28 mouse cellular contexts compared by ENCODE assay signal in the genomic region with DNA sequence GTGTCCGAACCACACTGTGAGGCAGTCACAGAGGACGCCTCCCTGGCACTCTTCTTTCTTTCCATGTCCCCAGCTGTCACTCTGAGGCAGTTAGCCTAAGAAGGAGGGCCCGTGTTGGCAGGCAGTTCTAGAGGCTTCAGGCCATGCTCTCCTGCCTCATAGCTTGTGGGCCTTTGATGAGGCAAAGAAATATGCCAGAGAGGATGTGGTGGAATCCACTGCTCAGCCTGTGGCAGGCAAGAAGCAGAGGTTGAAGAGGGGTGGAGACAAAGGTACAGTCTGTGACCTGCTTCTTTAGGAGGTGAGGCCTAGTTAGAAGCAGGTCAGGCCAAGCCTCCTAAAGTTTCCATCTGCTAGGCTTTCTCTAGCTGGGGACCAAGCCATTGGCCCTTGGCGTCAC. TPM values are rescaled to one million over a fixed set of nuclear protein-coding genes. Genes with fewer than 3 reads are reported as not detected.
A peak's percentile ranks its signal among the peaks of the same experiment; 100 is the strongest.
DNase-seq lines count a peak whose midpoint lies in the region; ATAC-seq and TF ChIP-seq lines count a peak whose summit lies in the region.
"Had no signal": no experiment of that assay in that cellular context is flagged by ENCODE, and none has a peak within 500 bp of the region (broad histone marks: within the 10 kb centered on the region; RNA-seq: fewer than 3 reads in every experiment).

No protein-coding gene starts in this region.

- TF ChIP-seq CTCF in thymus, adult 2 months (IDR thresholded peaks at IDR 0.05; ENCODE audit: borderline replicate concordance, control insufficient read depth, extremely low read depth, insufficient read depth, low read length, poor library complexity): no peak

- no peaks in the 10 kb centered on the region for H3K9me3 ChIP-seq in embryonic facial prominence, embryonic 10.5 days
- H3K9me3 ChIP-seq: embryonic facial prominence, embryonic 13.5 days; forebrain, embryonic 12.5 days; heart, embryonic 15.5 days; hindbrain, embryonic 13.5 days had no signal

- peaks cover 53% of the 10 kb centered on the region for H3K36me3 ChIP-seq in thymus, adult 2 months (ENCODE audit: control insufficient read depth, insufficient read depth, low read length)
- peaks cover 92% of the 10 kb centered on the region for H3K36me3 ChIP-seq in embryonic facial prominence, embryonic 10.5 days (replicated peaks)

- ATAC-seq in cerebellum, adult (ENCODE audit: insufficient number of reproducible peaks, low FRiP score, low TSS enrichment): no peak
- ATAC-seq: forebrain, embryonic 16.5 days; Patski had no signal

- H3K4me3 ChIP-seq in thymus, adult 2 months (ENCODE audit: control insufficient read depth, insufficient read depth, low read length): no peak overlapping the region
- H3K4me3 ChIP-seq in embryonic facial prominence, embryonic 10.5 days: no peak overlapping the region
- H3K4me3 ChIP-seq: embryonic facial prominence, embryonic 13.5 days; forebrain, embryonic 12.5 days; heart, adult 2 months; heart, embryonic 15.5 days; hindbrain, embryonic 13.5 days had no signal

- H3K4me1 ChIP-seq in thymus, adult 2 months (replicated peaks; ENCODE audit: control insufficient read depth, insufficient read depth, low read length): peaks cover 4% of the 10 kb centered on the region
- H3K4me1 ChIP-seq in embryonic facial prominence, embryonic 10.5 days: no peaks in the 10 kb centered on the region
- H3K4me1 ChIP-seq: forebrain, embryonic 12.5 days; heart, embryonic 15.5 days had no signal

- TF ChIP-seq POLR2A in thymus, adult 2 months (IDR thresholded peaks at IDR 0.05; ENCODE audit: control insufficient read depth, extremely low read depth, insufficient read depth, low read length, poor library complexity): no peak

- 54% methylated on average over 4 of the region's 4 CpGs for WGBS in thymus, adult 2 months
- 91% methylated on average over 4 of the region's 4 CpGs for WGBS in embryonic facial prominence, embryonic 10.5 days

- H3K27ac ChIP-seq in thymus, adult 2 months (ENCODE audit: control insufficient read depth, insufficient read depth, low read length): no peak overlapping the region
- H3K27ac ChIP-seq in embryonic facial prominence, embryonic 10.5 days (replicated peaks): no peak overlapping the region
- H3K27ac ChIP-seq: embryonic facial prominence, embryonic 13.5 days; forebrain, embryonic 12.5 days; heart, adult 2 months; heart, embryonic 15.5 days; hindbrain, embryonic 13.5 days had no signal

- no peaks in the 10 kb centered on the region for H3K27me3 ChIP-seq in thymus, adult 2 months (ENCODE audit: control insufficient read depth, insufficient read depth, low read length)
- no peaks in the 10 kb centered on the region for H3K27me3 ChIP-seq in embryonic facial prominence, embryonic 10.5 days (replicated peaks; ENCODE audit: low read depth, poor library complexity, severe bottlenecking)
- H3K27me3 ChIP-seq: CH12.LX; embryonic facial prominence, embryonic 13.5 days; forebrain, embryonic 12.5 days; heart, embryonic 15.5 days; hindbrain, embryonic 13.5 days; Patski had no signal

- DNase-seq in CD4-positive, CD25-positive, alpha-beta regulatory T cell, adult 2 months (ENCODE audit: low read depth, low spot score): peak; percentile 25
- DNase-seq in T-cell, adult 2 months (ENCODE audit: low spot score): peak; percentile 77
- DNase-seq in thymus, adult 2 months: peak; percentile 32
- peak; percentile 37 for DNase-seq in thymus, postnatal 25 days
- no peak for DNase-seq in adrenal gland, adult 18-20 months (ENCODE audit: low spot score in 2 of 2)
- DNase-seq in embryonic facial prominence, embryonic 10.5 days (ENCODE audit: low spot score): no peak
- no peak for DNase-seq in yolk sac, embryonic 10.5 days (ENCODE audit: low spot score)
- DNase-seq: adrenal gland, postnatal 10 days; cerebellum, adult 11-12 months; cerebellum, adult 9-10 months; cerebellum, postnatal 25 days; gastrocnemius, postnatal 10 days; heart, adult 2 months; heart, postnatal 14 days had no signal

RNA-seq across cellular contexts. Expression of gene Mynn, which starts 9.1 kb away (rescaled TPM):
- polyA plus RNA-seq in thymus, adult 2 months (2012; rRNA removed): 11.6 and 14.0 TPM in 2 replicates
- 10 to 100 TPM; 17.3 to 23.3 TPM for total RNA-seq in adrenal gland, adult 18-20 months (2021)
- polyA plus RNA-seq in embryonic facial prominence, embryonic 10.5 days (2016; fragmentation: Nextera tagmentation; extraction: Ambion mirVana): 30.0 and 32.1 TPM in 2 replicates

RNA-seq across cellular contexts. Expression of gene Actrt3, which starts 11.2 kb away (rescaled TPM):
- polyA plus RNA-seq in thymus, adult 2 months (2012; rRNA removed): not detected in 2 replicates
- not detected for total RNA-seq in adrenal gland, adult 18-20 months (2021)
- polyA plus RNA-seq in embryonic facial prominence, embryonic 10.5 days (2016; fragmentation: Nextera tagmentation; extraction: Ambion mirVana): not detected in 2 replicates
- total RNA-seq: adrenal gland, postnatal 10 days; adrenal gland, postnatal 4 days; gastrocnemius, postnatal 10 days; heart, adult 2 months; heart, postnatal 14 days; hematopoietic stem cell, adult 5-6 weeks had no signal
- polyA plus RNA-seq: forebrain, embryonic 12.5 days; gonadal fat pad, adult 2 months; heart, adult 2 months; heart, embryonic 11.5 days; heart, embryonic 15.5 days had no signal

RNA-seq across cellular contexts. Expression of gene Lrriq4, which starts 33.4 kb away (rescaled TPM):
- not detected in 2 replicates for polyA plus RNA-seq in thymus, adult 2 months (2012; rRNA removed)
- not detected for total RNA-seq in adrenal gland, adult 18-20 months (2021)
- polyA plus RNA-seq in embryonic facial prominence, embryonic 10.5 days (2016; fragmentation: Nextera tagmentation; extraction: Ambion mirVana): not detected in 2 replicates
- total RNA-seq: adrenal gland, postnatal 10 days; adrenal gland, postnatal 4 days; CH12.LX; gastrocnemius, postnatal 10 days; heart, adult 2 months; heart, postnatal 14 days; hematopoietic stem cell, adult 5-6 weeks had no signal
- polyA plus RNA-seq: cortical plate, adult 2 months; embryonic facial prominence, embryonic 13.5 days; forebrain, embryonic 12.5 days; forebrain, embryonic 16.5 days; frontal cortex, adult 2 months; heart, adult 2 months; heart, embryonic 15.5 days; Patski had no signal

RNA-seq across cellular contexts. Expression of gene Lrrc34, which starts 36.7 kb away (rescaled TPM):
- 0.04 and 0.06 TPM in 2 replicates for polyA plus RNA-seq in thymus, adult 2 months (2012; rRNA removed)
- not detected for total RNA-seq in adrenal gland, adult 18-20 months (2021)
- 2.4 and 3.0 TPM in 2 replicates for polyA plus RNA-seq in embryonic facial prominence, embryonic 10.5 days (2016; fragmentation: Nextera tagmentation; extraction: Ambion mirVana)
- total RNA-seq: CH12.LX; gastrocnemius, postnatal 10 days; heart, adult 2 months; heart, postnatal 14 days had no signal

Comparison
In these comparisons a context has a peak if more than half of its experiments do, and no peak if none do; other contexts are left out.
1. DNase-seq: peak in CD4-positive, CD25-positive, alpha-beta regulatory T cell, adult 2 months (single experiment), T-cell, adult 2 months (single experiment), thymus, adult 2 months (single experiment) and thymus, postnatal 25 days (single experiment); none in adrenal gland, adult 18-20 months (0 of 2), embryonic facial prominence, embryonic 10.5 days (single experiment) and yolk sac, embryonic 10.5 days (single experiment).